Mouse (Mus musculus): ENCODE data around the gene Leng9. TPM values are rescaled to one million over a fixed set of nuclear protein-coding genes. Genes with fewer than 3 reads are reported as not detected.
A peak's percentile ranks its signal among the peaks of the same experiment; 100 is the strongest.

The Leng9 gene
- polyA plus RNA-seq, 1 experiment from 2014 or later = 2.5 TPM

DNA sequence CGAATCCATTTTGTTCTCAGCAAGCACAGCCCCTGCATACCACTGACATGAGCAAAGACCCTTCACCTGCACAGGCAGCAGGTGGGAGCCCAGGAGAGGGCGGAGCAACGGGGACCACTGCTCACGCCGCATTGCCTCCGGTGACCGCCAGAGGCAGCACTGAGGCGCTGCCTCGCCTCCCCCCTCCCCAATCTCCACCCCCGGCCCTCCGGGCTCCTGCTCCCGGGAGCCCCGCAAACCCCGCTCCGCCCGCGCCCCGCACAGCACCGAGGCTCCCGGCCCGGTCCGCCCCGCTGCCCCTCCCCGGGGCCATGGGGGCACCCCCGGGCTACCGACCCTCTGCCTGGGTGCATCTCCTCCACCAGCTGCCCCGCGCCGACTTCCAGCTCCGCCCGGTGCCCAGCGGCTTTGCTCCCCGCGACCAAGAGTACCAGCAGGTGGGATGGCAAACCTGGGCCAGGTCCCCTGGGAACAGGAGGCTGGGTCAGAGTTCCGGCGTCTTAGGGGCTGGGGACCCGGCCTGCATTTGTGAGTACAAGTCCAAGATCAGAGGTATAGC lies 30.8 kb downstream of the Leng9 start, which contains the start of gene Ttyh1:
Ttyh1 (plus strand) TSS at position 65 of the 559 bp plus-strand sequence.
- Histone ChIP-seq H3K9me3 (no peaks in the 10 kb centered on the region), H3K4me2 (replicated peaks) (peak within 1 kb of the TSS; percentile 70), H3K4me3 (peak within 1 kb of the TSS; percentile 67), H3K36me3 (no peaks in the 10 kb centered on the region), H3K4me1 (peaks cover 49% of the 10 kb centered on the region), H3K9ac (replicated peaks) (peak within 1 kb of the TSS; percentile 80), H3K27ac (replicated peaks) (peak within 1 kb of the TSS; percentile 96), H3K27me3 (no peaks in the 10 kb centered on the region)
- whole genome bisulfite sequencing = under 1% methylated on average over 37 of the region's 37 CpGs
- ATAC-seq (ENCODE audit: low FRiP score, low read depth) = peak; percentile 5; the same call in 1 of the 2 replicates

DNA sequence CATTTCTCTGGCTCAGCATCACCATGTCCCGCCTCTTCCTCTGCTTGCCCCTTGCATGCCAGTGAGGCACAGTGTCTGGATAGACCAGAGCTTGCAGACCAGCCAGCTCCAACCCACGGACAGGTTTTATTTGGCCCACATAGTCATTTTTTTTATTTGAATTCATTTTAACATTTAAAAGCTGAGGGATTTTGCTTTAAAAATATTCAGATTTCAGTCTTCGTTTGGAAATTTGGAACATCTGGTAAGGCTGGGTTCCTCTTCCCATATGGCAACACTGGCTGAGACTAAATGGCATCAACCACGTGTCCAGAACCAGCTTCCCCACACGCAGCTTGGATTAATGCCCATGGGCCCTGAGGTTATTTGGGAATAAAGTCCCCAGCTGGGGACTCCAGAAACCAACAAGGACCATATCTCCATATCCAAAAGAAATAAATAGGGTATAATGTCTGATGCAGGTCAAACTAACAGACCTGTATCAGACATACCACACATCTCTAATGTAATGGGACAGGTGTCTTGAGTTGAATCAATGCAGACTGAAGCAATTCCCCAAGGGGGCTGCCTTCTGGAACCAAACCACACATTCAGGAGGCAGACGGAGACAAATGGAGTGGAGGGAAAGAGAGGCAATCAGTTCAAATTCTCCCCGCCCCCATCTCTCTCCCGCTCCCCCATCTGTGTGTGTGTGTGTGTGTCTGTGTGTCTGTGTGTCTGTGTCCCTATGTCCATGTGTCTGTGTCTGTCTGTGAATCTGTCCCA lies 32.9 kb downstream of the Leng9 start:
- Histone ChIP-seq H3K4me1 (peaks cover 27% of the 10 kb centered on the region), H3K4me3 (no peak overlapping the region), H3K36me3 (no peaks in the 10 kb centered on the region), H3K27ac (replicated peaks) (no peak overlapping the region), H3K9ac (replicated peaks) (no peak overlapping the region), H3K27me3 (no peaks in the 10 kb centered on the region), H3K4me2 (replicated peaks) (no peak overlapping the region), H3K9me3 (no peaks in the 10 kb centered on the region)
- ATAC-seq (ENCODE audit: low FRiP score, low read depth) = no peak
- 73% methylated on average over 8 of the region's 8 CpGs for WGBS

GRCm38 (mm10) chr7:4111766-4112165 lies 38.4 kb downstream of the Leng9 start:
- Histone ChIP-seq H3K4me3 (no peak overlapping the region), H3K4me1 (no peaks in the 10 kb centered on the region), H3K4me2 (replicated peaks) (no peak overlapping the region), H3K27me3 (no peaks in the 10 kb centered on the region), H3K36me3 (no peaks in the 10 kb centered on the region), H3K27ac (replicated peaks) (no peak overlapping the region), H3K9me3 (no peaks in the 10 kb centered on the region), H3K9ac (replicated peaks) (no peak overlapping the region)
- WGBS = 52% methylated on average over 3 of the region's 3 CpGs
- no peak for ATAC-seq (ENCODE audit: low FRiP score, low read depth)

DNA sequence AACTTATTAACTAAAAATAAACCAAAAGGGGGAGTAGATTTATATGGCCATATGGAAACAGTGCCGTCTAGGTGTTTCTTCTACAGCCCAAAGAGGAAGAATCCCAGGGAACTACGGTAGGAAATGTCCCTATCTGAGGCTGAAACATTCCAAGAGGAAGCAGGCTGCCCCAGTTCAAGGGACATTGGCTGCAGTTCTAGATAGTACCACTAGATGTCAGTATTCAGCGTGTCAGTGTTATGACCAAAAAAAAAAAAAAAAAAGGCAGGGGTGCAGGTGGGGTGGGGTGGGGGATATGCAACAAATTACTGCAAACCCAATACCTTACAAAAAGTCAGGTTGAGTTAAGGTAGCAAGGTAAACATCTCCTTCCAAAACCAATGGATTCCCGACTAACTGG lies 46.8 kb downstream of the Leng9 start:
- H3K36me3 ChIP-seq = no peaks in the 10 kb centered on the region
- no peaks in the 10 kb centered on the region for H3K4me1 ChIP-seq
- no peak overlapping the region for H3K9ac ChIP-seq (replicated peaks)
- ATAC-seq (ENCODE audit: low FRiP score, low read depth) = no peak
- no peak overlapping the region for H3K4me3 ChIP-seq
- no peak overlapping the region for H3K27ac ChIP-seq (replicated peaks)
- H3K9me3 ChIP-seq = no peaks in the 10 kb centered on the region
- no peak overlapping the region for H3K4me2 ChIP-seq (replicated peaks)
- WGBS = 19% methylated on average over 4 of the region's 4 CpGs
- H3K27me3 ChIP-seq = no peaks in the 10 kb centered on the region

DNA sequence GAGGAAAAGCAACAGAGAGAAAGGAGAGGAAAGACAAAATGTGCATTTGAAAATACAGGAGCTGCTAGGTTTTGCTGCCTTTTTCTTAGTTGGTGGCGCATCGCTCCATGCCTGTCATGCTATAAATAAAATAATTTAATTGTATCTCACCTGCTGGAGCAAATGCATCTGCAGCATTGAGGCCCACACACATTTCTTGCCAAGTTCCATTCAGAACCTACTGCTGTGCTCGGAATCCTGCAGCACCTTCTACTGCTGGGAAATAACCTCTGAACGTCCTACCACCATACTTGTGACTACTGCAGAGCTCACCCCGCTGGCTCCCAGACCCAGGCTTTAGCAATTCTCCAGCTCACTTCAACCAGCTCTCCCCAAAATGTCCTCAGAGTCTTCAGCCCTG lies 49.0 kb downstream of the Leng9 start:
- WGBS = 85% methylated on average over 5 of the region's 5 CpGs
- Histone ChIP-seq H3K4me1 (no peaks in the 10 kb centered on the region), H3K27me3 (no peaks in the 10 kb centered on the region), H3K4me3 (no peak overlapping the region), H3K27ac (replicated peaks) (no peak overlapping the region), H3K9me3 (no peaks in the 10 kb centered on the region), H3K36me3 (no peaks in the 10 kb centered on the region), H3K9ac (replicated peaks) (no peak overlapping the region), H3K4me2 (replicated peaks) (no peak overlapping the region)
- no peak for ATAC-seq (ENCODE audit: low FRiP score, low read depth)

GRCm38 (mm10) chr7:4098832-4099231 lies 51.3 kb downstream of the Leng9 start:
- Histone ChIP-seq H3K27ac (replicated peaks) (no peak overlapping the region), H3K36me3 (no peaks in the 10 kb centered on the region), H3K4me2 (replicated peaks) (no peak overlapping the region), H3K4me1 (no peaks in the 10 kb centered on the region), H3K9me3 (no peaks in the 10 kb centered on the region), H3K27me3 (no peaks in the 10 kb centered on the region), H3K9ac (replicated peaks) (no peak overlapping the region), H3K4me3 (no peak overlapping the region)
- 83% methylated on average over 2 of the region's 2 CpGs for WGBS
- ATAC-seq (ENCODE audit: low FRiP score, low read depth) = no peak

DNA sequence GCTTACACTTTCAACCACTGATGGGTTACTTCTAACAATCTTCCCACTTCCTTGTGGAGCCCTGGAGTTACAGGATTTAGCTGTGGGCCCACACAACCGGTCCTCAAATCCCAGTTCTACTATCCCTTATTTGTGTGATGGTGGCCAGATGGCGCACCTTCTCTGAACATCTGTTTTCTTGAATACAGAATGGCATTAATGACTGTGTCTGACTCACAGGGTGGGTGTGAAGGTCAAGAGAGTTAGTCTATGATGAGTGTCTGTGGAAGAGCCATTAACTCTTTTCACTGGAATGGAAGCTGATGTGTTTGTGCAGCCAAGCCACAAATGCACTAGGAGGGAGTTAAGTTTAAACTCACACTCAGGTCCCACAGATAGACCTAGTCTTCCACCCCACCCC lies 51.9 kb downstream of the Leng9 start:
- Histone ChIP-seq H3K4me1 (no peaks in the 10 kb centered on the region), H3K9ac (replicated peaks) (no peak overlapping the region), H3K27me3 (no peaks in the 10 kb centered on the region), H3K27ac (replicated peaks) (no peak overlapping the region), H3K4me3 (no peak overlapping the region), H3K4me2 (replicated peaks) (no peak overlapping the region), H3K36me3 (no peaks in the 10 kb centered on the region), H3K9me3 (no peaks in the 10 kb centered on the region)
- ATAC-seq (ENCODE audit: low FRiP score, low read depth) = no peak
- WGBS = 81% methylated on average over 2 of the region's 2 CpGs

Other genes with a start within 250 kb of the Leng9 start
- not detected in 2 replicates for gene Lilra6, start 234.9 kb downstream of the Leng9 start, polyA plus RNA-seq (2016; fragmentation: Nextera tagmentation; extraction: Ambion mirVana)
- gene Lair1, start 87.2 kb downstream of the Leng9 start, polyA plus RNA-seq (2016; fragmentation: Nextera tagmentation; extraction: Ambion mirVana) = 1.4 and 1.7 TPM in 2 replicates
- 79.8 and 87.2 TPM in 2 replicates for gene Ttyh1, start 31.0 kb downstream of the Leng9 start, polyA plus RNA-seq (2016; fragmentation: Nextera tagmentation; extraction: Ambion mirVana)
- 121 and 130 TPM in 2 replicates for gene Leng8, start 13.3 kb downstream of the Leng9 start, polyA plus RNA-seq (2016; fragmentation: Nextera tagmentation; extraction: Ambion mirVana)
- gene Cdc42ep5, start 14.5 kb upstream of the Leng9 start, polyA plus RNA-seq (2016; fragmentation: Nextera tagmentation; extraction: Ambion mirVana) = 13.2 and 17.7 TPM in 2 replicates
- gene Lilra5, start 87.4 kb upstream of the Leng9 start, polyA plus RNA-seq (2016; fragmentation: Nextera tagmentation; extraction: Ambion mirVana) = not detected in 2 replicates
- gene Ncr1, start 187.3 kb upstream of the Leng9 start, polyA plus RNA-seq (2016; fragmentation: Nextera tagmentation; extraction: Ambion mirVana) = not detected in 2 replicates
- gene Gp6, start 247.4 kb upstream of the Leng9 start, polyA plus RNA-seq (2016; fragmentation: Nextera tagmentation; extraction: Ambion mirVana) = 0.11 and 0.13 TPM in 2 replicates

All from midbrain, embryonic 12.5 days (tissue).